Mouse (Mus musculus) intestine, postnatal 0 days (tissue): Measurements from ENCODE around the gene Myh10. TPM values are rescaled to one million over a fixed set of nuclear protein-coding genes. Genes with fewer than 3 reads are reported as not detected.
"Not testable (repeated sequence)": the region's sequence is repeated elsewhere in the genome, so short reads cannot be mapped to it uniquely, and the experiment has no call there.

ENCODE experiments used
- ATAC-seq: fragments of 200-750 bp; cut with Nextera tagmentation; 2 replicates; pipeline ENCODE4 v1.8.0; 2017; ENCODE audit warnings: mild to moderate bottlenecking, moderate TSS enrichment, moderate library complexity
- H3K27ac ChIP-seq: fragments of 300-500 bp; sonication (generic); 2 replicates; pipeline ENCODE4 v1.5.1; 2014; ENCODE audit warnings: mild to moderate bottlenecking, low read depth, low read length, moderate library complexity
- H3K27me3 ChIP-seq: fragments of 300-500 bp; sonication (generic); replicated peaks from 2 replicates; pipeline ENCODE4 v1.6.1; 2014; ENCODE audit warnings: low read length, mixed read lengths; ENCODE audit not compliant: control insufficient read depth, insufficient read depth
- H3K36me3 ChIP-seq: fragments of 300-500 bp; sonication (generic); 2 replicates; pipeline ENCODE4 v1.6.1; 2014; ENCODE audit warnings: mild to moderate bottlenecking, moderate library complexity; ENCODE audit not compliant: control insufficient read depth, insufficient read depth
- H3K4me1 ChIP-seq: fragments of 300-500 bp; sonication (generic); replicated peaks from 2 replicates; pipeline ENCODE4 v1.6.1; 2014; ENCODE audit warnings: antibody characterized with exemption, low read length, mixed read lengths; ENCODE audit not compliant: control insufficient read depth, insufficient read depth
- H3K4me2 ChIP-seq: fragments of 300-500 bp; sonication (generic); replicated peaks from 2 replicates; pipeline ENCODE4 v1.6.1; 2014; ENCODE audit warnings: low read depth, mild to moderate bottlenecking, moderate library complexity
- H3K4me3 ChIP-seq: fragments of 300-500 bp; sonication (generic); 2 replicates; pipeline ENCODE4 v1.5.1; 2014; ENCODE audit warnings: low read depth, low read length
- H3K9ac ChIP-seq: fragments of 300-500 bp; sonication (generic); 2 replicates; pipeline ENCODE4 v1.6.1; 2014; ENCODE audit warnings: mild to moderate bottlenecking, low read depth, low read length
- H3K9me3 ChIP-seq: fragments of 300-500 bp; sonication (generic); 2 replicates; pipeline ENCODE4 v1.6.1; 2016; ENCODE audit warnings: mixed run types; ENCODE audit not compliant: control insufficient read depth
- CTCF ChIP-seq: sonication (generic); IDR thresholded peaks from 2 replicates; pipeline ENCODE4 v1.5.1; 2016; ENCODE audit warnings: low read depth, mild to moderate bottlenecking, control low read depth, antibody characterized with exemption, moderate library complexity
- WGBS: fragments of 180-500 bp; shearing (Covaris S2); extraction: QIAGEN DNeasy Blood & Tissue Kit; methylation state at CpG from one replicate; pipeline ENCODE4 v1.1.7; 2014; 5-methylcytosine and 5-hydroxymethylcytosine counted together
- polyA plus RNA-seq: library from polyadenylated mRNA; unstranded; fragments of >200 nt; fragmentation: Nextera tagmentation; extraction: Ambion mirVana; gene quantifications from 2 replicates; pipeline ENCODE4 v1.2.1, GENCODE M21; 2015

Gene Myh10
- polyA plus RNA-seq, 1 experiment from 2014 or later: 16.7 TPM

GRCm38 (mm10) chr11:68719096-68719648 lies 27.8 kb downstream of the Myh10 start:
- 89% methylated on average over 4 of the region's 4 CpGs for whole genome bisulfite sequencing
- Histone ChIP-seq H3K4me3 (no peak overlapping the region), H3K9me3 (no peaks in the 10 kb centered on the region), H3K27ac (no peak overlapping the region), H3K4me2 (no peak overlapping the region), H3K4me1 (no peaks in the 10 kb centered on the region), H3K27me3 (no peaks in the 10 kb centered on the region), H3K9ac (no peak overlapping the region), H3K36me3 (peaks cover 3% of the 10 kb centered on the region; the same call in 1 of the 2 replicates)
- no peak for ATAC-seq
- no peak for TF ChIP-seq CTCF

GRCm38 (mm10) chr11:68719774-68720173 lies 28.4 kb downstream of the Myh10 start:
- H3K4me1 ChIP-seq: no peaks in the 10 kb centered on the region
- no peaks in the 10 kb centered on the region for H3K27me3 ChIP-seq
- no peak overlapping the region for H3K4me3 ChIP-seq
- no peak for TF ChIP-seq CTCF
- H3K9ac ChIP-seq: no peak overlapping the region
- WGBS: 81% methylated on average over 5 of the region's 5 CpGs
- no peak overlapping the region for H3K4me2 ChIP-seq
- no peaks in the 10 kb centered on the region for H3K9me3 ChIP-seq
- no peak for ATAC-seq
- H3K27ac ChIP-seq: no peak overlapping the region
- H3K36me3 ChIP-seq: no peaks in the 10 kb centered on the region

DNA sequence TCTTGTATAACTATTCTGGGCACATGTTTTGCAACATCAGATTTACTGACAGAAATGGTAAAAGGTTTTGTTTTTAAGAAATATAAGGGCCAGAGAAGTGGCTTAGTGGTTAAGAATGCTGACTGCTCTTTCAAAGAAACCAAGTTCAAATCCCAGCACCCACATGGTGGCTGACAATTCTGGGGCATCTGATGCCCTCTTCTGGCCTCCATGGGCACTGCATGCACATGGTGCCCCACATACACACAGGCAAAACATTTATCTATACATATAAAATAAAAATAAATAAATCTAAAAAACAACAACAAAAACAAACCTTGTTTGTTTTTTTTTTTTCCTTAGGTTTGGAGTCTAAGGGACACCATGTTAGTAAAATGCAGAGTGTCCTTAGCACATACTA lies 32.8 kb downstream of the Myh10 start:
- ATAC-seq: no peak

GRCm38 (mm10) chr11:68728693-68729092 lies 37.3 kb downstream of the Myh10 start:
- WGBS: 81% methylated on average over 3 of the region's 3 CpGs
- Histone ChIP-seq H3K27ac (no peak overlapping the region), H3K4me1 (no peaks in the 10 kb centered on the region), H3K4me3 (no peak overlapping the region), H3K9ac (no peak overlapping the region), H3K36me3 (no peaks in the 10 kb centered on the region), H3K9me3 (no peaks in the 10 kb centered on the region), H3K27me3 (no peaks in the 10 kb centered on the region), H3K4me2 (no peak overlapping the region)
- no peak for ATAC-seq
- TF ChIP-seq CTCF: peak; percentile 19; the same call in 1 of the 2 replicates

More for the DNA sequence above, 32.8 kb downstream of the Myh10 start:
- Histone ChIP-seq H3K27me3 (no peaks in the 10 kb centered on the region), H3K9ac (no peak overlapping the region), H3K36me3 (no peaks in the 10 kb centered on the region), H3K9me3 (no peaks in the 10 kb centered on the region), H3K4me2 (no peak overlapping the region), H3K4me3 (no peak overlapping the region), H3K4me1 (no peaks in the 10 kb centered on the region), H3K27ac (no peak overlapping the region)
- TF ChIP-seq CTCF: peak; percentile 70

DNA sequence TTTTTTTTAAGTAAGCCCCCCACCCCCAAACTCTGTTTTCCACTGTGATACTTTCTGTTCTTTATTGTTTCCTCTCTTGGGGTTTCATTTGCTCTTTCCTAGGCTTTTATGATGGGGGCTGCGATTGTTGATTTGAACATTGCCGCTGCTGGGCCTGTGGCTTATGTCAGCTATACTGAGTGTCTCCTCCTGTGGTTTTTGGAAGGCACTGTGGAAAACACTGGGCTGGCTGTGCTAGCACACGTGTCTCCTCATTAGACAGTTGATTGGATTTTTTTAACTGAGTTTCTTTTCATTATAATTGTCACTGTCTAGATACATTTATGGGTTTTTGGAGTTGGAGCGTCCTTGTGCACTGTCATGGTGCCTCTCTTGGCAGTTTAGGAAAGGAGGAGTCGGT lies 39.4 kb downstream of the Myh10 start:
- H3K4me1 ChIP-seq: no peaks in the 10 kb centered on the region
- H3K36me3 ChIP-seq: no peaks in the 10 kb centered on the region
- H3K27ac ChIP-seq: no peak overlapping the region
- no peak for ATAC-seq
- WGBS: 67% methylated on average over 5 of the region's 5 CpGs
- no peak overlapping the region for H3K4me3 ChIP-seq
- no peaks in the 10 kb centered on the region for H3K27me3 ChIP-seq
- TF ChIP-seq CTCF: no peak
- H3K4me2 ChIP-seq: no peak overlapping the region
- H3K9me3 ChIP-seq: no peaks in the 10 kb centered on the region
- H3K9ac ChIP-seq: no peak overlapping the region

DNA sequence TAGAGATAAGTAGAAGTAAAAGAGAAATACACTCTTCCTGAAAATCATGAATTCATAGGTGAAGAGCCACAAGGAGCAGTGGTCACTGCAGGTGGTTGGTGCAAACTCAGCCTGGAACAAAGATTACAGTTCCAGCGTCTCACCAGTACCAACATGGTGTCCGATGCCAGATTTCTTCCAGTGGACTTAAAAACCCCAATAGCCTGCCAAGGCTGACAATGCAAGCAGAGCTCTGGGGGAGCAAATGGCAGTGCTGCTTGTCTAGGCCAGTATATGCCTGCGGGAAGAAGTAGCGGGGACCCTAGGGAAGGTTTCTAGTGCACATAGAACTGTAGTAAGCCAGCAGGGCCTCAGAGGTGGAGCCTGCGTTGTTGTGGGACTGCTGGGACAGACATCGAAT lies 40.7 kb downstream of the Myh10 start:
- H3K9ac ChIP-seq: no peak overlapping the region
- TF ChIP-seq CTCF: no peak
- H3K4me2 ChIP-seq: no peak overlapping the region
- H3K4me3 ChIP-seq: no peak overlapping the region
- 88% methylated on average over 6 of the region's 6 CpGs for WGBS
- no peaks in the 10 kb centered on the region for H3K9me3 ChIP-seq
- no peaks in the 10 kb centered on the region for H3K36me3 ChIP-seq
- H3K27ac ChIP-seq: no peak overlapping the region
- ATAC-seq: no peak
- no peaks in the 10 kb centered on the region for H3K4me1 ChIP-seq
- no peaks in the 10 kb centered on the region for H3K27me3 ChIP-seq

DNA sequence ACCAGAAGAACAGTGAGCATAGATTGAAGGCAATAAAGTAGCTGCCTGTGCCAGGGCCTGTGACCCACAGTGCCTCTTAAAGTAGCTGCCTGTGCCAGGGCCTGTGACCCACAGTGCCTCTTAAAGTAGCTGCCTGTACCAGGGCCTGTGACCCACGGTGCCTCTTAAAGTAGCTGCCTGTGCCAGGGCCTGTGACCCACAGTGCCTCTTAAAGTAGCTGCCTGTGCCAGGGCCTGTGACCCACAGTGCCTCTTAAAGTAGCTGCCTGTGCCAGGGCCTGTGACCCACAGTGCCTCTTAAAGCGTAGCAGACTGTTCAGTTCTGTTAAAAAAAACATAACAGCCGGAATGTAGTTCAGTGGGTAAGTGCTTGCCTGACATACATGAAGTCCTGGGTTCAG lies 42.0 kb downstream of the Myh10 start:
- not testable (repeated sequence) for H3K36me3 ChIP-seq, H3K27ac ChIP-seq, H3K4me1 ChIP-seq, H3K9ac ChIP-seq, ATAC-seq, H3K4me3 ChIP-seq, H3K9me3 ChIP-seq, H3K27me3 ChIP-seq, H3K4me2 ChIP-seq
- 89% methylated on average over 3 of the region's 3 CpGs for WGBS
